Mouse (Mus musculus) lung, adult 18-20 months (tissue): Measurements from ENCODE around the gene Camk2n2.

Experiments
- DNase-seq, 2 experiments: peaks; one replicate each; pipeline ENCODE4 v3.0.0; 2022; ENCODE audit warnings: mixed read lengths in 2 of 2

Gene Camk2n2

DNA sequence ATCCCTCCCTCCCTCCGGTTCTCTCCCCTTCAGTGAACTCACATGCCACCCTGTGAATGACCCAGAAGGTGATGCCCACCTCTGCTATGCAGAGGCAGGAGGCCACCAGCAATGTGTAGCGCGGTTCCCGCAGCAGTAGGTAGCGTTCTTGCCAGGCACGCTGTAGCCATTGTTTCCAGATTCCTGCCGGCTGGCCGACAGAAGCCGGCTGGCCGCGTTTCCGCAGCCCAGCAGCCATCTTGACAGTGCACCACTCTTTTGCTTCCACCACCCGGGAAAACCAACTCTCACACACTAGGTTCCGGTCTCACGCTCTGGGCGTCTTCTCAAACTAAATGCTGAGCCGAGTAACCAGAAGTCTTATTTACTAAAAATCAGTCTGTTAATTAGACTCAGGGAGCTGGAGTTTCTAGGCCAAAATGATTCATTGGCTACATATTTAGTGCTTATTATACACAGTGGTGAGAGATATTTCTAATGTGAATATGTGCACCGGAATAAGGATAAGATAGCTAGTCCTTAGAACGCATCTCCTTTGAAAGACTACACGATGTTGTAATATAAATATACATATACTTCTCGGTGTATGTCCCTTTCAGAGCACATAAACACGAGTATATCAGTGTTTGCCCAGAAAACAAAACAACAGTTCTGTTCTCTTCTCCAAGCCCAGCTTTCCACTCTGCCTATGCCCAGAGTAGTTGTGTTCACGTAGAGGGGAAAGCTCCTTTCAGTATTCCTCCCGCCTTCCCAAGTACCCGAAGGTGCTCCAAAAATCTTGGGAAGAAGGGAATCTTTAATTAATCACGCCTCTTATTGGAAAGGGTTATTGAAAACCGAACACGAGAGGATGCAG, 10.4 kb downstream of the Camk2n2 start:
- peak; percentile 73 for DNase-seq

DNA sequence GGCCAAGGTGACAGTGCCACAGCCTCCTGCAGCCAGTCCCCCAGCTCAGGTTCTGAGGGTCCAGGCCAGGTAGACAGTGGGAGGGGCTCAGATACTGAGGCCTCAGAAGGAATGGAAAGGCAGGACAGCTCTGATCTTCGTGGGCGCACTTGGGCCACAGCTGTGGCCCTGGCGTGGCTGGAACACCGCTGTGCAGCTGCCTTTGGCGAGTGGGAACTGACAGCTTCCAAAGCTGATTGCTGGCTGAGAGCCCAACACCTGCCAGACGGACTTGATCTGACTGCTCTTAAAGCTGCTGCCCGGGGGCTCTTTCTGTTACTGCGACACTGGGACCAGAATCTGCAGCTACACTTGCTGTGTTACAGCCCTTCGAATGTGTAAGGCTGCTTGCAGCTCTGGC, 16.4 kb downstream of the Camk2n2 start:
- no peak for DNase-seq

DNA sequence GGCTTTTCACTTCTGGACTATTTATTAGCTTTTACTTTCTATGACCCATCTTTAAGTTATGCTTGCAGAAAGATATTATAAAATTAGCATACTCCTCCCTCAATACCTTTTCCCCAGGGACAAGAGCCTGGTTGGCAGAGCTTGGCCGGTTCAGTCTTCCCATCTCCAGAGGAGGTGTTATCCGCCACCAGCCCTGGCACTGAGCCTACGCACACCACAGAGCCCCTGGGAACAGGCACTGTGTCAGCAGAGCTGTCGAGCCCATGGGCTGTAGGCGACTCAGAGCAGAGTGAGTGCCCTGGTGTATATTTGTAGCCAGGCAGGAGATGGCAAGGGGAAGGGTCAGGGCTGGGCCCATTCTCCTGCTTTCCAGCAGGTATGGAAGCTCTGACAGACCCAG, 20.6 kb downstream of the Camk2n2 start:
- no peak for DNase-seq

DNA sequence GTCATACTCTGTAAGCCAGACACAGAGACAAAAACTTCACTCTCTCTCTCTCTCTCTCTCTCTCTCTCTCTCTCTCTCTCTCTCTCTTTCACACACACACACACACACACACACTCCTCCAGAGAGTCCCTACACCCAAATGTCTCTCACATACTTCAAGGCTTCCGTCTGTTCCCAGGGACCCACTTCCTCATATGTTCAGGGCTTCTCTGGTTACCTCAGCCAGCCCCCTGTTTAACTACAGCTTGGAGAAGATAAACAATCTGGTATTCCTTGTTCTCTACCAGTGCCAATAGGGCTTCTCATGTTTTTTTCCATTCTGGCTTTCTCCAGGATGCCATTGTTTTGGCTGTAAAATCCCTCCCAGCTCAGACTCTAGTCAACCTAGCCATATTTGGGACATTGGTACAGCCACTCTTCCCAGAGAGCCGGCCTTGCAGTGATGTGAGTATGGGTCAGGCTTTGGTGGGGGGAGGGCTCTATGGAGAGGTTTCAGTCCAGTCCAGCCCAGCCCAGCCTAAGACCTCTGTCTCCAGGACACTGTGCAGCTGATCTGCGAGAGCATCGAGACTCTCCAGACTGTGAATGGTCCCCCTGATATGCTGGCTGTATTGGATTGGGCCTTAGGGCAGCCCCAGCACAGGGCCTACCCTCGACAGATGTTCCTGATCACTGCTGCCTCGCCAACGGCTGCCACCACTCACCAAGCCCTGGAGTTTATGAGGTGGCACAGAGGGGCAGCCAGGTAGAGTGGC, 24.2 kb downstream of the Camk2n2 start:
- DNase-seq = no peak

DNA sequence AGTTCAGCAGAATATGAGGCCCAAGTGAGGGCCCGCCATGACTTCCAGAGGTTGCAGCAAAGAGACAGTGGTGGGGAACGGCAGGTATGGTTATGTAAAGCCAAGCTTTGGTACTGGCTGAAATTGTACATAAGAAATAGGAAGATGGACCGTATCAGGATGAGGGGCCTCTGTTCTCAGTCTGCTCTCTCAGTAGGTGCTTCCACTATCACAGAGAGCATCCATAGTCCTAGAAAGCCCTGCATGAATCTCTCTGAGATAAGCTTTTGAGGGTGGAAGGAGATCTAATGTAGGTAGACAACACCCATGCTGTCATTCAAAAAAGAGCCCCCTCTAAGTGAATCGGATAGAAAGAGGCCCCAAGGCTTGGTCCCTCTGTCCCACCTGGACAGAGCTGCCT, 25.4 kb downstream of the Camk2n2 start:
- DNase-seq = no peak

DNA sequence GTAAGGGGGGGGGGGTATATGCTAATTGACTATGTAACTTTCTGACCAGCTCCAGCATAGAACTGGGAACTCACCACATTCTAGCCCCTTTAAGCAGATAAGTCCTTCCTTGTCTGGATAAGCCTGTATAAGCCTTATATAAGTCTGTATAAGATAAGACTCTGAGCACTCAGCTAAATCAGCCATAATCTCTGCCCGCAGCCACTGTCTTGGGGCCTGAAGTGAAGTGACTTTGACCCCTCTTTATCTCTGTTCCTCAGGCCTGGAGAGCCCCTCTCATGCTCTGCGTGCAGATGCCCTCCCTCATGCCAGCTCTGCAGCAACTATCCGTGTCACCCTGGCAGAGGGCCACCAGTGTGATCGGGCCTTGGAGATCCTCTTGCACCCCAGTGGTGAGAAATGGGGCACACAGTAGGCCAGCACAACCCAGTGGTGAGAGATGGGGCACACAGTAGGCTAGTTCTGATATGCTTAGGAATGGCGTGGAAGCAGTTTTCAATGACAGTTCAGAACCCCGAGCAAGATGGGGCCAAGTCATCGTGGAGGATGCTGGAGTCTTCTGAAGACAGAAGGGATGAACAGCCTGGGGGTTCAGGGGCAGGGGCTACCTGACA, 25.9 kb downstream of the Camk2n2 start:
- no peak for DNase-seq

DNA sequence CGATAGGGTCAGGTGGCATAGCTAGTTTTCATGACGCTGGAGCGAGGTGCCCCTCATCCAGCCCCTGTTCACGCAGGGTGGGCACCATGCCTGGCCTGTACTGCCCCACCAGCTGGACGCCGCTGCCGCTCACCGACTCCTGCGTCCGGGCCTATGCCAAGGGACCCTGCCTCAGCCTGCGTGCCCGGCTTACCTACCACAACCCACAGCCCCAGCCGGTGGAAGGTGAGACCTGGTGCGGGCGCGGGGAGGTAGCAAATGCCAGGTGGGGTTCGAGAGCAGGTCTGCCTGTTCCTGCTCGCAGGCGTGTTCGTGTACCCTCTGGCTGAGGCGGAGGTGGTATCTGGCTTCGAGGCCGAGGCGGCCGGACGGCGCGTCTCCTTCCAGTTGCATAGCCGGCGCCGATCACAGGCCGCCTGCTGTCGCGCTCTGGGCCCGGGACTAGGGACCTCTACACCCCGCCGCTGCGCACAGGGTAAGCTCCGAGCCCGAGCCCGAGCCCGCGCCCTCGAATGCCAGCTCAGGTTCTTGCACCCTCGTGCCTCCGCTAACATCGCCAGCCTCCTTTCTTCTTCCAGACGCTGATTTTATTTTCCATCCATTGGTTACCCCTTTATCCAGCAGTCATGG, 29.9 kb downstream of the Camk2n2 start:
- no peak for DNase-seq

DNA sequence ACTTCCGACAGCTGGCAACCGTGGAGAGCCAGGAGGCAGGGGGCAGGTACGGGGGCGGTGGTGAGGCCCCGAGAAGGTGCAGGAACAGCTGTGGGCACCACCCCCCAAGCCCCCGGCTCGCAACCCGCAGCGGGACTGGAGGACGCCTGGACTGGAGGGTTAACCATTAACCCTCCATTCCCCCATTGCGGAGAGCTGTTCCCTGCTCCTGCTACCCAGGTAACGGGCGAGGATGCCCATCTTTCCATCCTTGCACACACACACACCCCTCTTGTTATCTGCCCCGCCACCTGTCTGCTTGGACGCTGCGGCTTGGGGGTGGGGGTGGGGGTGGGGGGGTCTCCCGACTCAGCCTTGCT, 30.4 kb downstream of the Camk2n2 start:
- no peak for DNase-seq

DNA sequence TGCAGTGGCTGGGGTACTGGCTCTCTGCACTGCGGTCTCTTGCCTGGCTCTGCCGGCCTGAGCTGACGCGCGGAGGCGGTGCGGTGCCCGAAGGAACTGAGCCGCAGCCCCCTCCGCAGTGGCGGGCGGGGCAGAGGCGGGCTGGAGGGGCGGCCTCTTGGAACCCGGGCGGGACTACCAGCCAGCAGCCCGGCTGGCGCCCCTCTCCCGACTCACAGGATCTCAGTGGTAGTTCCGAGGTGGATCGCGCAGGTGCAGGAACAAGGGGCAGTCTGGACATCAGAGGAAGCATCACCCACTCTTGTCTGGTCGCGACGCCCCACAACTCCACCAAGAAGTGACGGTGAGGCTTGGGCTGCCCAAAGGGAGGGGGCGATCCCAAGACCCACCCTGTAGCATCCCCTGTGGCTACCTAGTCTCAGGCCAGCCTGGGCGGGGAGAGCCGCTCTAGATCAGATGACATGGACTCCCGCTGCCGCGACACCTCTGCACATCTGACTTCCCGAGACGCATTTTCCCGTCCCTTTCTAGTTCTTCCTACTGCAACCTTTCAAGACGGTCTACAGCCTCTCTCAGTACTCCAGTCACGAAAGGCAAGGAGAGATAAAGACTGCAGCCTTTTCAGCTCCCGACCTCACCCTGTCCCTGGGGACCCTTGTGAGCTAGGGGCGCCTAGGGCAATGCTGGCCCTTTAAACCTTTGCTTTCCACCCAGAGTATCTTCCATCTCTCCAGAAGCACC, 31.0 kb downstream of the Camk2n2 start:
- DNase-seq = no peak

DNA sequence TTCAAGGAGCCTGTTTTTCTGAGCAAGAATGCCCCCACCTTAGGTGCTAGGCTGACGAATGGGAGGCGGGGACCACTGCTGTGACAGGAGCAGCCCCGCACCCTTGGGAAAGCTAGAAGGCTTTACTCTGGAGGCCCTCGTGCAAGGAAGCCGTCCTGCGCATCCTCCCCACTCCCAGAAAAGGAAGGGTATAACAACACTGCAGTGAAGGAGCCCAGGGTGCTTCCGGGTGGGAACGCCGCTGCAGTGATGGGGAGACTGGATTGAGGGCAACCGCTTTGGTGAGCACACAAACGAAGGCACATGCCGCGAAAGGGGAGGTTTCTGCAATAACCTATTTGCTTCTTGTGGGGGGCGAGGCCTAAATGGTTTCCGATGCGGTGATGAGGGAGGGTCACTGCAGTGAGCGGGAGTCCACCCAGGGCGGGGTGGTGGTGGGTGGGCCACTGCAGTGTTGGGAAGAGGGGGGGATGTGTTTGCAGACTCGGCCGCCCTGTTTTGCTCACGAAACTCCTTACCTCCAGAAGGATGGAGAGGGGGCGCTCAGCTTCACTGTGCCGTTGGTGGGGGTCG, 31.6 kb downstream of the Camk2n2 start, which contains the start of gene Vwa5b2:
Vwa5b2 (plus strand) TSS at position 106 of the 573 bp plus-strand sequence.
- no peak for DNase-seq
